Mouse (Mus musculus) midbrain, embryonic 11.5 days (tissue): ENCODE data around the gene 1700021F05Rik. TPM values are rescaled to one million over a fixed set of nuclear protein-coding genes. Genes with fewer than 3 reads are reported as not detected.
"Not testable (repeated sequence)": the region's sequence is repeated elsewhere in the genome, so short reads cannot be mapped to it uniquely, and the experiment has no call there.

Source experiments
- ATAC-seq: fragments of 200-750 bp; cut with Nextera tagmentation; 2 replicates; pipeline ENCODE4 v1.8.0; 2017; ENCODE audit warnings: moderate TSS enrichment, moderate library complexity; ENCODE audit not compliant: low FRiP score
- DNase-seq: peaks from one replicate; pipeline ENCODE4 v3.0.0; 2015; ENCODE audit warnings: low spot score; ENCODE audit errors: missing footprints
- H3K27ac ChIP-seq: fragments of 300-500 bp; sonication (generic); 2 replicates; pipeline ENCODE4 v1.5.1; 2014; ENCODE audit warnings: low read depth, low read length
- H3K27me3 ChIP-seq: fragments of 300-500 bp; sonication (generic); 2 replicates; pipeline ENCODE4 v1.6.1; 2014; ENCODE audit warnings: mild to moderate bottlenecking, low read length, moderate library complexity, mixed read lengths; ENCODE audit not compliant: control insufficient read depth, insufficient read depth
- H3K36me3 ChIP-seq: fragments of 300-500 bp; sonication (generic); 2 replicates; pipeline ENCODE4 v1.6.1; 2014; ENCODE audit warnings: mild to moderate bottlenecking, low read length, moderate library complexity, mixed read lengths; ENCODE audit not compliant: control insufficient read depth, insufficient read depth
- H3K4me1 ChIP-seq: fragments of 300-500 bp; sonication (generic); 2 replicates; pipeline ENCODE4 v1.6.1; 2014; ENCODE audit warnings: low read length; ENCODE audit not compliant: control insufficient read depth, insufficient read depth
- H3K4me2 ChIP-seq: fragments of 300-500 bp; sonication (generic); 2 replicates; pipeline ENCODE4 v1.6.1; 2014; ENCODE audit warnings: mild to moderate bottlenecking, moderate library complexity
- H3K4me3 ChIP-seq: fragments of 300-500 bp; sonication (generic); 2 replicates; pipeline ENCODE4 v1.5.1; 2014; ENCODE audit warnings: low read depth, low read length
- H3K9ac ChIP-seq: fragments of 300-500 bp; sonication (generic); 2 replicates; pipeline ENCODE4 v1.6.1; 2014; ENCODE audit warnings: low read length
- H3K9me3 ChIP-seq: fragments of 300-500 bp; sonication (generic); 2 replicates; pipeline ENCODE4 v1.6.1; 2016; ENCODE audit warnings: low read length; ENCODE audit not compliant: control insufficient read depth
- WGBS: fragments of 180-500 bp; shearing (Covaris S2); extraction: QIAGEN DNeasy Blood & Tissue Kit; methylation state at CpG from one replicate; pipeline ENCODE4 v1.1.7; 2014; 5-methylcytosine and 5-hydroxymethylcytosine counted together
- polyA plus RNA-seq: library from polyadenylated mRNA; unstranded; fragments of >200 nt; fragmentation: Nextera tagmentation; extraction: Ambion mirVana; gene quantifications from 2 replicates; pipeline ENCODE4 v1.2.1, GENCODE M21; 2014

The 1700021F05Rik gene
- polyA plus RNA-seq, 1 experiment from 2014 or later = 75.0 TPM

- Histone ChIP-seq H3K36me3 (no peaks in the 10 kb centered on the region), H3K9me3 (no peaks in the 10 kb centered on the region), H3K27me3 (no peaks in the 10 kb centered on the region), H3K4me1 (no peaks in the 10 kb centered on the region), H3K9ac (no peak overlapping the region), H3K27ac (no peak overlapping the region), H3K4me3 (no peak overlapping the region), H3K4me2 (no peak overlapping the region)
- ATAC-seq (no peak), DNase-seq (no peak)
- 48% methylated on average over 3 of the region's 3 CpGs for WGBS
Observed at GRCm38 (mm10) chr10:43550923-43551322, 10.1 kb upstream of the 1700021F05Rik start.

GRCm38 (mm10) chr10:43549411-43549810 lies 8.6 kb upstream of the 1700021F05Rik start:
- no peak overlapping the region for H3K27ac ChIP-seq
- H3K9me3 ChIP-seq = no peaks in the 10 kb centered on the region
- no peak overlapping the region for H3K4me2 ChIP-seq
- H3K4me1 ChIP-seq = no peaks in the 10 kb centered on the region
- no peak overlapping the region for H3K4me3 ChIP-seq
- DNase-seq = no peak
- WGBS = 65% methylated on average over 5 of the region's 5 CpGs
- no peak overlapping the region for H3K9ac ChIP-seq
- ATAC-seq = no peak
- no peaks in the 10 kb centered on the region for H3K27me3 ChIP-seq
- H3K36me3 ChIP-seq = no peaks in the 10 kb centered on the region

GRCm38 (mm10) chr10:43541153-43541544 lies 355 bp upstream of the 1700021F05Rik start:
- ATAC-seq (peak; percentile 47; the same call in 1 of the 2 replicates), DNase-seq (no peak)
- 60% methylated on average over 7 of the region's 8 CpGs for WGBS
- H3K4me2 ChIP-seq = peak overlapping the region; percentile 25; the same call in 1 of the 2 replicates
- no peaks in the 10 kb centered on the region for H3K36me3 ChIP-seq
- H3K4me1 ChIP-seq = peaks cover 8% of the 10 kb centered on the region
- H3K9ac ChIP-seq = peak overlapping the region; percentile 91; the same call in 1 of the 2 replicates
- no peaks in the 10 kb centered on the region for H3K9me3 ChIP-seq
- peak overlapping the region; percentile 90 for H3K4me3 ChIP-seq
- no peak overlapping the region for H3K27ac ChIP-seq
- no peaks in the 10 kb centered on the region for H3K27me3 ChIP-seq

- H3K4me3 ChIP-seq = peak overlapping the region; percentile 90
- DNase-seq (no peak), ATAC-seq (no peak)
- peak overlapping the region; percentile 91 for H3K9ac ChIP-seq
- no peaks in the 10 kb centered on the region; the same call in 1 of the 2 replicates for H3K36me3 ChIP-seq
- H3K27me3 ChIP-seq = no peaks in the 10 kb centered on the region
- H3K9me3 ChIP-seq = no peaks in the 10 kb centered on the region
- peak overlapping the region; percentile 72 for H3K4me2 ChIP-seq
- 28% methylated on average over 12 of the region's 12 CpGs for WGBS
- H3K4me1 ChIP-seq = peaks cover 8% of the 10 kb centered on the region
- no peak overlapping the region for H3K27ac ChIP-seq
Observed at GRCm38 (mm10) chr10:43539746-43540310, 966 bp downstream of the 1700021F05Rik start.

- no peak overlapping the region for H3K27ac ChIP-seq
- no peak overlapping the region for H3K9ac ChIP-seq
- no peak overlapping the region for H3K4me3 ChIP-seq
- H3K9me3 ChIP-seq = no peaks in the 10 kb centered on the region
- no peaks in the 10 kb centered on the region for H3K27me3 ChIP-seq
- DNase-seq (no peak), ATAC-seq (no peak)
- peaks cover 2% of the 10 kb centered on the region; the same call in 1 of the 2 replicates for H3K36me3 ChIP-seq
- H3K4me1 ChIP-seq = peaks cover 8% of the 10 kb centered on the region
- 91% methylated on average over 5 of the region's 5 CpGs for WGBS
- H3K4me2 ChIP-seq = no peak overlapping the region
Observed at GRCm38 (mm10) chr10:43538831-43539230, 2.0 kb downstream of the 1700021F05Rik start.

- no peak overlapping the region for H3K27ac ChIP-seq
- no peak overlapping the region for H3K9ac ChIP-seq
- no peak overlapping the region for H3K4me2 ChIP-seq
- DNase-seq = no peak
- no peaks in the 10 kb centered on the region for H3K9me3 ChIP-seq
- no peak overlapping the region for H3K4me3 ChIP-seq
- H3K36me3 ChIP-seq = peaks cover 2% of the 10 kb centered on the region; the same call in 1 of the 2 replicates
- H3K4me1 ChIP-seq = peaks cover 8% of the 10 kb centered on the region
- ATAC-seq = no peak
- no peaks in the 10 kb centered on the region for H3K27me3 ChIP-seq
- 96% methylated on average over 7 of the region's 7 CpGs for WGBS
Observed at GRCm38 (mm10) chr10:43537652-43538051, 3.1 kb downstream of the 1700021F05Rik start.

DNA sequence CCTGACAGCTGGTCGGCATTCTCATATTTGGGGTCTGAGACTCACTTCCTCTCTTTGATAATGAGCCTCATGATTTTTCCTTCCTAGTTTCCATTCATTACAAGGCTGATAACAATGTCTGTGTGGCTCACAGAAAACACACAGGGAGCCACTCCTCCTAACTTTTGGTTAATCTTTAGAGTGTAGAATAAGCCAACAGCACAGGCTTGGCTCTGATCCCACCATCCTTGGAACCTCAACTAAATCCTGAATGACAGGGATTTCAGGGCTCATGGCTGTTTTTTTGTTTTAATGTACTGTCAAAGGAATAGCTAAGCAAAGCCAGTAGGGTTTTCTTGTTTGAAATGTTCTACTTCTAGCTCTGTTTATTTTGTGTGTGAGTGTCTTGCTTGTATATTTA lies 6.4 kb downstream of the 1700021F05Rik start:
- 91% methylated on average over 1 of the region's 1 CpGs for WGBS
- Histone ChIP-seq H3K27me3 (no peaks in the 10 kb centered on the region), H3K4me3 (no peak overlapping the region), H3K4me2 (no peak overlapping the region), H3K9me3 (no peaks in the 10 kb centered on the region), H3K27ac (no peak overlapping the region), H3K9ac (no peak overlapping the region), H3K4me1 (peaks cover under 1% of the 10 kb centered on the region), H3K36me3 (peaks cover 7% of the 10 kb centered on the region; the same call in 1 of the 2 replicates)
- DNase-seq (no peak), ATAC-seq (no peak)

DNA sequence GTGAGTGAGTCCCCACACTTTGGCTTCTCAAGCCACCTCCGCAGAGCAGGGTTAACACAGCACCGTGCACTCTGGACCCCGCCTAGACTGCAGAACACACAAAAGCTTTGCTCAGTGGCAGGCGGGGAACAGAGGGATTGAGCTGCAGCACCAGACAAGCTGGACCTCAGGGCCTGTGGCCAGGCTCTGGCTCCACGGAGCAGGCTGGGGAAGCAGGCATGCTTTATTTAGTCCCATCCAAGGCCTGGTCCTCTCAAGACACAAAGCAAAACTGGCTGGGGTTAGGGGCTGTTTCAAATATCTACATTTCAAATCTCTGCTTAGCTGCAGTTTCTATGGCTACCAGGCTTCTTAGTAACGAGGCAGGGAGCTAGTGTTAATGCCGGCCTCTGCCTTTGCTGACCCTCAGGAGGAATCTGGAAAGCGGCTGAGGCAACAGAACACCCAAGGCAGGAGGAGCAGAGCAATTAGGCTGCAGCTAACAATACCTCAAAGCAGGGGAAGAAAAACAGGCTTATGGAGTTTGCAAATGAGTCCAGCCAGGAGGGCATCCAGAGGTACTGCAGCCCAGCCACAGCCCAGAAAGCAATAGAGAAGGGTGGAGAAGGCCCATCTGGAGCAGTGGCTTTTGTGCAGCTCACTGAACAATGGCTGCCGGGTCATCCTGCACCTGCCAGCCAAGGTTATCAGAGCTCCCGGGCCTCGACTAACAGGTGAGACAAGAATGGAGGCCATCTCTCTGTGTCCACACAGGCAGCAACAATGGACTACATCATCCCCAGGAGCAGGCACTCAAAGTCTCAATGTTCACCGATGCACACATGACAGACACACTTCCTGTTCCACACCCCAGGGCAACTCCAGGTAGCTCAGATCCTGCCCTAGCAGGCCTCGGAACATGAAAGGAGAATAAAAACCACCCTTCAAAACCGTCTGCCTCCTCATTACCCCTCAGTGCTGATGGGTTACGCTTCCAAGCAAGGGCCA lies 13.2 kb downstream of the 1700021F05Rik start:
- peak; percentile 95 for DNase-seq
- no peaks in the 10 kb centered on the region for H3K27me3 ChIP-seq
- peaks cover 17% of the 10 kb centered on the region for H3K4me1 ChIP-seq
- H3K9ac ChIP-seq = peak overlapping the region; percentile 57
- no peak overlapping the region for H3K4me2 ChIP-seq
- peak overlapping the region; percentile 96 for H3K27ac ChIP-seq
- 26% methylated on average over 15 of the region's 15 CpGs for WGBS
- no peaks in the 10 kb centered on the region for H3K9me3 ChIP-seq
- no peak overlapping the region for H3K4me3 ChIP-seq
- ATAC-seq = peak; percentile 89
- H3K36me3 ChIP-seq = peaks cover 5% of the 10 kb centered on the region

DNA sequence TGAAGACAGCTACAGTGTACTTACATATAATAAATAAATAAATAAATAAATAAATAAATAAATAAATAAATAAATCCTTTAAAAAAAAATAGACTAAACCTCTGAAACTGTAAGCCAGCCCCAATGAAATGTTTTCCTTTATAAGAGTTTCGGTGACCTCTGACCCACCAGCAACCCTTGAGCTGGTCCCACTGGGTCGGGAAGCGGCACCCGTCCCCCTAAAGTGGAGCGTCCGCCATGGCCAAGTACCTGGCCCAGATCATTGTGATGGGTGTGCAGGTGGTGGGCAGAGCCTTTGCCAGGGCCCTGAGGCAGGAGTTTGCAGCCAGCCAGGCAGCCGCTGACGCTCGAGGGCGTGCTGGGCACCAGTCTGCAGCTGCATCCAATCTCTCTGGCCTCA lies 16.9 kb downstream of the 1700021F05Rik start, which contains the start of gene Gm9803:
Gene Gm9803, plus strand, starts transcription at position 154 of the 400 bp plus-strand sequence.
- H3K27ac ChIP-seq, H3K9ac ChIP-seq, H3K36me3 ChIP-seq, H3K9me3 ChIP-seq, H3K27me3 ChIP-seq, DNase-seq, ATAC-seq, H3K4me2 ChIP-seq, H3K4me3 ChIP-seq: not testable (repeated sequence)
- 94% methylated on average over 10 of the region's 10 CpGs for WGBS
- H3K4me1 ChIP-seq = peaks cover 17% of the 10 kb centered on the region
